Mouse (Mus musculus): Measurements from ENCODE around the gene Crbn.

Crbn gene

GRCm38 (mm10) chr6:106761486-106761885 lies 38.4 kb downstream of the Crbn start:
- no peak for DNase-seq

- DNase-seq = no peak
These were observed 39.2 kb downstream of the Crbn start for GRCm38 (mm10) chr6:106760473-106761218.

- no peak for DNase-seq
These were observed 41.6 kb downstream of the Crbn start for GRCm38 (mm10) chr6:106758299-106758698.

DNA sequence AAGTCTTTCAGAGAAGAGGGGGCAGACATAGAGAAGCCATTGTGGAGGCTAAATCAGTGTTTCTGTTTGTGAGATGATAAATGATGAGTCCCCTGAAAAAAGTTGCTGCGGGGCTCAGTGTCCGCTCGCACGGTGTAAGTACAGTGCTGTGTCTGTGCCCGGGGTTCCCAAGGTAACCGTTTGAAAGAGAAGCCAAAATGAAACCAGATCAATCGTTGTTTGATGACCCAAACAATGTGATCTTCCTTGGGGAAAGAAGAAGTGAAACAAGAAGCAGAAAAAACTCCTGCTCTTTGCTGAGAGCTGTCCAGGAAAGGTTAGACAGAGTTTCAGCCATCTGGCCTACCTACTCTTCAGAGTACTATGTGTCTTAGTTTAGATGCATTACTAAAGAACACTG lies 49.6 kb downstream of the Crbn start:
- DNase-seq = no peak

DNA sequence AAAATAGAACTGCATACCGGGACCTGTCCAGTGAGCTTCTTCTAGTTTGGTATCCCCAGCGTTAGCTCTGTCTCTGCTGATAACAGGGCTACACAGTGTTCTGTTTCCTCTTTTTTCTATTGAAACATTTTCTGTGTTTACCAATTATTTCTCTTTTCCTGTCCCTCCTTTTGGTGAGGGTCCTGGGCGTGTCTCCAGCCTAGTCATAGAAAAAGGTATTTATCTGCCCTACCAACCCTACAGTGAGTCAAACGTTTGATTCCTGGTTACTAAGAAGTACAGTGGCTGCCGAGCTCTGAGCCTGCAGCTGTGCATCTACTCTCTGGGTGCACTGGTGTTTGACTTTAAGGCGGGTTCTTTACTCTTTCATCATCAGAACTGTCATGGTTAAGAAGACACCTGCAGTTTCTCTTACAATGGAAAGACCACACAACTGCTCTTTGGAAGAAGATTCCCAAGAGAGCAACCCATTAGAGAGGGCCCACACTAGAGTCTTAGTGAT lies 50.9 kb downstream of the Crbn start, which contains the start of gene Il5ra:
Gene Il5ra, minus strand, starts transcription at position 151 of the 502 bp plus-strand sequence.
- DNase-seq = no peak

GRCm38 (mm10) chr6:106747804-106748203 lies 52.1 kb downstream of the Crbn start:
- no peak for DNase-seq

DNA sequence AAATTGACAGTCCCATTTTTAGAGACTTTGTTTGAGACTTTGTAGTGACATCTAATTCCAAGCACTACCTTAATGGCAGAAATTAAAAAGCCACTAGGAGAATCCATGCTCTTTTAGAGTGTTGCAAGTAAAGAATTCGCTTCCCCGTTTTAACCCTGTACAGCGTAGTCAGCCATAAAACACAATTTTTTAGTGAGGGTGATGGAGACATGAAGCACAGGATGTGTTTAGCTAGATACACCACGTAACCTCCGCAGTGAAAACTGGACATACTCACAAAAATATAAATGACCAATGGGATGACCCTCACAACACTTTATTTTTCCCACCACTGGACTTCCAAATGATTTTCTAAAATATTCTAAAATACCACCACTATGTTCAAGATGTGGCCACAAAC lies 52.6 kb downstream of the Crbn start:
- DNase-seq = no peak

GRCm38 (mm10) chr6:106745673-106746394 lies 54.0 kb downstream of the Crbn start:
- no peak for DNase-seq

DNA sequence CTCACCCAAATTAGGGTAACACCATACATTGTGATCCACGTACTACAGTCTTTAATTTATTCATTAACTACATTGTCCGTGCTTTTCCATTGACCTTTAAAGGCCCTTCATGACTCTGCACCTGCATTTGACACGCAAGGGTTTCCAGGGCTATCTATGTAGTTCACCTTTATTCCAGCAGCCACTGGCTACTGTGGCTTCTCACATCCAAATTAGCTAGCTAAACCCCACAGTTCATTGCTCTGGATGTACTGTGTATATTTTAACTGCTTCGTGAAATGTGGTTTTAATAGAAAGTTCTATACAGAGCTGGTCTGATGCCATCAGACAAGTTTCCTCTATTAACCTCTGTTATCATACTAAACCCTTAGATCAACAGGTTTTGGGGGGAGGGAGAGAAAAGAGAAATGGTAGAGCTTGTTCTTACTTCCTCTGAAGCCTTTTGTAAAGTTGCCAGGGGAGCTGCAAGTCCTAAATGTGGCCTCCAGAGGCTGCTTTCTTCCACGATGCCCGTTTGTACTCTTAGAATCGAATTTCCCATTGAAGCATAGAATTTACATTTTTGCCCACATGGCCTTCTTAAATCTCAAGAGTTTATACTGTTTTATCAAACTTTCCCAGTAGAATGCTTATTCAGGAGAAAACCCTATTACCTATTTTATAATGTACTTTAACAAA lies 56.2 kb downstream of the Crbn start:
- no peak for DNase-seq

GRCm38 (mm10) chr6:106740244-106740825 lies 59.5 kb downstream of the Crbn start:
- no peak for DNase-seq

DNA sequence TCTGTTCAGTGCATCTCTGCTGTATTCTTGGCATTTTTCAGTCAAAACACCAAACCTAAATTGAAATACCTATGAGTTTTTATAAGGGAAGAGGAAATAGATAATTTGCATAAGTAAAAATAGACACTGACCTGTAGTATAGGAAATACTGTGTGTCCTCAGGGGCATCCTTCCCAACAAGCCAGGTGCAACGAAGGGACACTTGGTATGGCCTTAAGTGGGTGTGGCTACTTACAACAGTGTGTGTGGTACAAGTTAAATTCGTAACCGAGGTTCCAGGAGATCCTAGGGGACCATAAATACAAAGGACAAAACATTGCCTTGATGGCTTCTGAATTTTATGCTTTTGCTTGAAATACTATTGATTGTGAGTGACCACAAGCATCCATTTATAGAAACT lies 61.6 kb downstream of the Crbn start:
- DNase-seq = no peak

DNA sequence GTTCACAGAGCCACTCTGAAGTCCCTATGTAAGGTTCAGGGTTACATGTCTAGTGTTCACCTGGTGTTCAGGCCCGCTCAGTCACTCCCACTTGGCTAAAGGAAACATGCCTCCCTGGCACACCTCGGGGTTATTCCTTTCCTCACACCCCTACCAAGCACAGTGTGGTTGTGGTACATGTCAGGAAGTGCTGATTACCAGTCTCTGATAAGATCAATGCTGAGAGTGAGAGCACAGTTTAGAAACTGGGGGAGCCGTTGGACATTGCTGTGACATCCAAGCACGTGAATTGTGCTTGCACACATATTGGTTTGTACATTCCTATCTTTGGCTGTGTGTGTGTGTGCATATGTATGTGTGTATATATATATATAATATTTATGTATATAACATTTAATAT lies 67.3 kb downstream of the Crbn start:
- DNase-seq = no peak
